Comparison of ENCODE assay signal across 22 mouse cellular contexts in the genomic region with DNA sequence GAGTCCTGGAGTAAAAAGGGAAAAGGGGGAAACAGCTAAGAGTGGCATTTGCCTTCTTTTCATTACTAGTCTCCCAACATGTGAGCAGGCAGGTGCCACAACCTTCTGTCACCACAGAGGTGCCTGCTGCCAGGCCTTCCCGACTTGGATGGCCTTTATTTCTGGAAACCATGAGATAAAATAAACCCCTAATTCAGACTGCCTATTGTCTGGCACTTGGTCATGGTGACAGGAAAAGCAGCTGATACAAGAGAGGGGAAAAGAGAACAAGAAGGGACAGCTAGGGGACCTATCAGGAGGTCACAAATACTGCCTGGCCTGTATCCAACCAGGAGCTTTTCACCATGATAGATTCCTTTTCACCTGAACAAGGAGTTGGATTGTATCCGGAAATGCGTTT.
"Had no signal": no experiment of that assay in that cellular context is flagged by ENCODE, and none has a peak within 500 bp of the region (broad histone marks: within the 10 kb centered on the region; RNA-seq: fewer than 3 reads in every experiment).

No protein-coding gene starts in this region.

- H3K4me1 ChIP-seq: limb, embryonic 15.5 days; midbrain, embryonic 15.5 days; neural tube, embryonic 12.5 days; neural tube, embryonic 15.5 days had no signal

- ATAC-seq: liver, postnatal 0 days; lung, postnatal 0 days; midbrain, embryonic 15.5 days had no signal

- H3K4me2 ChIP-seq: limb, embryonic 12.5 days; limb, embryonic 15.5 days; liver, embryonic 11.5 days; lung, embryonic 14.5 days; midbrain, embryonic 12.5 days; midbrain, embryonic 15.5 days; neural tube, embryonic 12.5 days; neural tube, embryonic 15.5 days had no signal

- H3K27me3 ChIP-seq: limb, embryonic 12.5 days; limb, embryonic 15.5 days; midbrain, embryonic 12.5 days; midbrain, embryonic 15.5 days; neural tube, embryonic 12.5 days; neural tube, embryonic 15.5 days had no signal

- H3K27ac ChIP-seq: limb, embryonic 12.5 days; limb, embryonic 15.5 days; liver, embryonic 14.5 days; macrophage; midbrain, embryonic 12.5 days; midbrain, embryonic 15.5 days; neural tube, embryonic 12.5 days; neural tube, embryonic 15.5 days; stomach, postnatal 0 days had no signal

- DNase-seq: kidney, postnatal 14 days; kidney, postnatal 4 days; left cerebral cortex, postnatal 4 days; liver, postnatal 0 days; lung, embryonic 14.5 days; right cerebral cortex, adult 18-20 months; right cerebral cortex, postnatal 14 days; right cerebral cortex, postnatal 4 days; thymus, adult 2 months; thymus, postnatal 14 days; thymus, postnatal 4 days had no signal

- H3K36me3 ChIP-seq: limb, embryonic 12.5 days; limb, embryonic 15.5 days; midbrain, embryonic 12.5 days; midbrain, embryonic 15.5 days; neural tube, embryonic 12.5 days; neural tube, embryonic 15.5 days had no signal

- H3K9ac ChIP-seq: limb, embryonic 12.5 days; limb, embryonic 15.5 days; liver, embryonic 14.5 days; liver, postnatal 0 days; lung, embryonic 14.5 days; midbrain, embryonic 12.5 days; midbrain, embryonic 15.5 days; neural tube, embryonic 12.5 days; neural tube, embryonic 15.5 days had no signal

- H3K9me3 ChIP-seq: limb, embryonic 15.5 days; midbrain, embryonic 12.5 days; midbrain, embryonic 15.5 days; neural tube, embryonic 12.5 days; neural tube, embryonic 15.5 days had no signal

- H3K4me3 ChIP-seq: limb, embryonic 12.5 days; limb, embryonic 15.5 days; midbrain, embryonic 12.5 days; midbrain, embryonic 15.5 days; neural tube, embryonic 12.5 days; neural tube, embryonic 15.5 days had no signal
